Mouse (Mus musculus) c-Kit-negative CD71-positive TER-119-positive erythroid progenitor cells, embryonic 14.5 days (primary cell): ENCODE data around the gene Map3k10.

Source experiments
- DNase-seq: peaks from one replicate; pipeline ENCODE4 v3.0.0-alpha.2; 2013; ENCODE audit warnings: low read depth, low spot score

Gene Map3k10

DNA sequence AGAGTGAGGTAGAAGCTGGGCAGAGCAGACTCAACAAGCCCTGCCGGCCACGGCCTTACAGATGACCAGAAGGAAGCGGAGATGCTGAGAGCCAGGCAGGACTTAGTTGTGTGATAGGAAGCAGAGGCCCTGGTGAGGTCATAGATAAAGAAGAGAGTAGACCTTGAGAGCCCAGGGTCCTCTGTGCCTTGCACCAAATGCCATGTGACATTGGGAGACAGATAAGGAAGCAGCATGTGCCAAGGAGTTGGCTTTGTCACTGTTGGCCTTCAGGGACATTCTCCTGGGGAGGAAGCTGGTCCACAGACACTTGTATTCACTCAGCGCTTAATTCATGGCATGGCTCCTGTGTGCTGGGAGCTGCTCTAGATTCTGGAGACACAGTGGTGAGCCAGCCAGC lies 65.1 kb downstream of the Map3k10 start:
- no peak for DNase-seq

DNA sequence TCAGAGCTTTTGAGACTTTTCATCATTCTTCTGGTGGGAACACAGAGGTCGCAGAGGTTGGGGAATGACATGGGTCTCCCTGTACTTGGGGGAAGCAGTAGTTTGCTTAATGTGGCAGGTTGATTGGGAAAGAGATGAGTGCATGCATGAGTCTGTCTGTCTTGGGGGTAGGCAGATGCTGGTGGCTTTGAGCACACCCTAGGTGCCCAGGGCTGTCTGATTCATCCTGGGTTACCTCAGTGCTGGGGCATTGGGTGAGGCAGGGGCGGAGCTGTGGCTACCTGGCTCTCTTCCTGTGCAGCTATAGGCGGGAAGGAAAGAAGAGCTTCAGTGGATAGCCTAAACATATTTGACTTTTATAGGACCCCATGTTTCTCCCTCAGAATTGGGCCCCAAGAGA lies 66.3 kb downstream of the Map3k10 start:
- DNase-seq, result no peak

DNA sequence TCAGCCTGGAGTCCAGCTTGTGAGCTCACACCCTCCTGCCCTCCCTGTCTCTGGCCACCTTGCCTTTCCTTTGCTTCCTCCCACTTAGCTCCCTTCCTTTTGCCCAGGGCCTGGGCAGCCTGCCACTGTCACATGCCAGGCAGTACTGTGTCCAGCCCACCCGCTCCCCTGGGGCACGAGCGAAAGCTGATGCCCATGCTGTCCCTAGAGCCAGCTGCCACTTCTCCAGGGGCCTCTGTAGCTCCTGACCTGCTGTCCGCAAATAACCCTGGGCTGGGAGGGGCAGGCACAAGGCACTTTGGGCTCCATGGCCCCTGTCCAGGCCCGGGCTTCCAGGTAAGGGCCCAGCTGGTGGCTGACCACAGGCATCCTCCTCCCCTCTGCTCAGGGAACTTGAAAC lies 66.8 kb downstream of the Map3k10 start:
- DNase-seq, result no peak

DNA sequence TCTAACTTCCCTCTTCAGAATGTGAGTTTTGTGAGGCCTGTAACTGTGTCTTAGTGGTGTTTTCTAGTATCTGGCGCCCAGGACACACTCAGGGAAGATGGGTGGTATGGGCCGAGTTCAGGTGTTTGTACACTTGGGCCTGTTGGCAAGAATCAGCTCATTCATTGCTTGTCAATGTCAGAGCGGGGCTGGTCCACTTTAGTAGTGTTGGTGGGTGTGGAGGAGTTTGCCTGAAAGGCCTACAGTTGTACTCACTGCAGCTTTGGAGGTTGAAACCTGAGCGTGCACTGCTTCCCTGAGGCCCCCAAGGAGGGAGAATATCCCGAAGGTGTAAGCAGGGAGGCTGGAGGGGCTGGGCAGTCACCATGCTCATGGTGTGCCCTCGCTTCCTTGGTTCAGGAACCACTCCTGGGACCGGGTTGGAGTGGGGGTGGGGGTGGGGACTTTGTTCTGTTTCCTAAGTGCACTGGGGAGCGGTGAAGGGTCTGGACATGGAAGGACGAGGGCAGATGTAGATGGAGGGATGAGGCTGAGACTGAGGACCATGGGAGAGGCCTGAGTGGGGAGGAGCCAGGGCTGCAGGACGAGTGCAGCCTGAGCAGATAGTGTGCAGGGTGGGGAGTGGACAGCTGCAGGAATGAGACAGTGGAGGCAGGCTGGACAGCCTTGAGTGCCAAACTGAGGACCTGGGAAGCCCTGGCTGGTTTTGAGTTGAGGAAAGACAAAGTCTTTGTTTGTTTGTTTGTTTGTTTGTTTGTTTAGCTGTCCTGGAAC lies 67.7 kb downstream of the Map3k10 start:
- DNase-seq, result no peak
